Mouse (Mus musculus): ENCODE measurements around the gene Gm49354.

GRCm38 (mm10) chr13:59762791-59763190 is 19.3 kb downstream of the Gm49354 start:
- TF ChIP-seq CTCF (IDR thresholded peaks at IDR 0.05; ENCODE audit: control insufficient read depth, insufficient read depth, insufficient read length) (no peak), MYOG (IDR thresholded peaks at IDR 0.05; ENCODE audit: control insufficient read depth, extremely low read depth, insufficient read length) (no peak), FOSL1 (IDR thresholded peaks at IDR 0.05; ENCODE audit: insufficient read depth, low read length, poor library complexity, severe bottlenecking) (no peak), CEBPB (IDR thresholded peaks at IDR 0.05; ENCODE audit: low read depth) (no peak), MAX (IDR thresholded peaks at IDR 0.05) (no peak)
